Comparison of ENCODE assay signal across 12 mouse cellular contexts in genomic region chrX:11099146-11100087, GRCm38 (mm10).
DNase-seq lines count a peak whose midpoint lies in the region; ATAC-seq lines count a peak whose summit lies in the region.
"Had no signal": no experiment of that assay in that cellular context is flagged by ENCODE, and none has a peak within 500 bp of the region (broad histone marks: within the 10 kb centered on the region; RNA-seq: fewer than 3 reads in every experiment).

No protein-coding gene starts in this region.

- DNase-seq in layer of hippocampus, adult 11-12 months (ENCODE audit: low spot score) = peak; percentile 12
- DNase-seq in layer of hippocampus, adult 9-10 months (ENCODE audit: low spot score) = no peak
- peak; percentile 14 to 28 for DNase-seq in left cerebral cortex, adult 9 months (ENCODE audit: low spot score in 2 of 2)
- peak; percentile 5 for DNase-seq in retina, embryonic 14.5 days (ENCODE audit: low spot score)
- DNase-seq in c-Kit-positive CD71-positive TER-119-positive erythroid progenitor cells, embryonic 14.5 days (ENCODE audit: low spot score) = no peak
- no peak for DNase-seq in cerebellum, adult 18-20 months
- no peak for DNase-seq in embryo, embryonic 11 days
- DNase-seq: heart, adult 2 months; lung, postnatal 14 days; thymus, adult 2 months had no signal

- peak; percentile 94 for ATAC-seq in frontal cortex, adult (ENCODE audit: low TSS enrichment)
- ATAC-seq: intestine, embryonic 16.5 days had no signal

Comparison
In these comparisons a context has a peak if more than half of its experiments do, and no peak if none do; other contexts are left out.
1. DNase-seq: peak in layer of hippocampus, adult 11-12 months (single experiment), left cerebral cortex, adult 9 months (2 of 2) and retina, embryonic 14.5 days (single experiment); none in layer of hippocampus, adult 9-10 months (single experiment), c-Kit-positive CD71-positive TER-119-positive erythroid progenitor cells, embryonic 14.5 days (single experiment), cerebellum, adult 18-20 months (0 of 2) and embryo, embryonic 11 days (single experiment).